Mouse (Mus musculus) intestine, embryonic 16.5 days (tissue): Measurements from ENCODE around the gene Dnmbp. TPM values are rescaled to one million over a fixed set of nuclear protein-coding genes. Genes with fewer than 3 reads are reported as not detected.
A peak's percentile ranks its signal among the peaks of the same experiment; 100 is the strongest.

Experiments
- ATAC-seq: fragments of 200-750 bp; cut with Nextera tagmentation; 2 replicates; pipeline ENCODE4 v1.8.0; 2017; ENCODE audit warnings: moderate TSS enrichment, moderate library complexity
- H3K27ac ChIP-seq: fragments of 300-500 bp; sonication (generic); 2 replicates; pipeline ENCODE4 v1.5.1; 2014; ENCODE audit warnings: mild to moderate bottlenecking, low read length
- H3K27me3 ChIP-seq: fragments of 300-500 bp; sonication (generic); replicated peaks from 2 replicates; pipeline ENCODE4 v1.6.1; 2014; ENCODE audit warnings: low read length, control low read depth, mixed read lengths; ENCODE audit not compliant: control insufficient read depth, insufficient read depth
- H3K36me3 ChIP-seq: fragments of 300-500 bp; sonication (generic); 2 replicates; pipeline ENCODE4 v1.6.1; 2014; ENCODE audit warnings: low read length, control low read depth; ENCODE audit not compliant: control insufficient read depth, insufficient read depth
- H3K4me1 ChIP-seq: fragments of 300-500 bp; sonication (generic); 2 replicates; pipeline ENCODE4 v1.6.1; 2014; ENCODE audit warnings: low read length, control low read depth, mixed read lengths; ENCODE audit not compliant: control insufficient read depth, insufficient read depth
- H3K4me2 ChIP-seq: fragments of 300-500 bp; sonication (generic); 2 replicates; pipeline ENCODE4 v1.6.1; 2014; ENCODE audit warnings: low read depth, low read length, control low read depth
- H3K4me3 ChIP-seq: fragments of 300-500 bp; sonication (generic); 2 replicates; pipeline ENCODE4 v1.5.1; 2014; ENCODE audit warnings: mild to moderate bottlenecking, low read length
- H3K9ac ChIP-seq: fragments of 300-500 bp; sonication (generic); 2 replicates; pipeline ENCODE4 v1.6.1; 2014; ENCODE audit warnings: low read depth, low read length
- H3K9me3 ChIP-seq: fragments of 300-500 bp; sonication (generic); 2 replicates; pipeline ENCODE4 v1.6.1; 2016; ENCODE audit warnings: low read length, control low read depth; ENCODE audit not compliant: control insufficient read depth
- WGBS: fragments of 180-500 bp; shearing (Covaris S2); extraction: QIAGEN DNeasy Blood & Tissue Kit; methylation state at CpG from one replicate; pipeline ENCODE4 v1.1.7; 2014; 5-methylcytosine and 5-hydroxymethylcytosine counted together
- polyA plus RNA-seq: library from polyadenylated mRNA; unstranded; fragments of >200 nt; fragmentation: Nextera tagmentation; extraction: Ambion mirVana; gene quantifications from 2 replicates; pipeline ENCODE4 v1.2.1, GENCODE M21; 2015

Dnmbp gene
- polyA plus RNA-seq, 1 experiment from 2014 or later, result 34.3 TPM

- H3K4me3 ChIP-seq, result no peak overlapping the region
- H3K27me3 ChIP-seq, result no peaks in the 10 kb centered on the region
- no peak overlapping the region for H3K27ac ChIP-seq
- peaks cover 18% of the 10 kb centered on the region for H3K4me1 ChIP-seq
- no peaks in the 10 kb centered on the region for H3K36me3 ChIP-seq
- H3K9me3 ChIP-seq, result no peaks in the 10 kb centered on the region; the same call in 1 of the 2 replicates
- WGBS, result 20% methylated on average over 7 of the region's 7 CpGs
- peak; percentile 36; the same call in 1 of the 2 replicates for ATAC-seq
- no peak overlapping the region for H3K9ac ChIP-seq
- no peak overlapping the region for H3K4me2 ChIP-seq
Observed at GRCm38 (mm10) chr19:43930366-43930765, 9.6 kb downstream of the Dnmbp start.

DNA sequence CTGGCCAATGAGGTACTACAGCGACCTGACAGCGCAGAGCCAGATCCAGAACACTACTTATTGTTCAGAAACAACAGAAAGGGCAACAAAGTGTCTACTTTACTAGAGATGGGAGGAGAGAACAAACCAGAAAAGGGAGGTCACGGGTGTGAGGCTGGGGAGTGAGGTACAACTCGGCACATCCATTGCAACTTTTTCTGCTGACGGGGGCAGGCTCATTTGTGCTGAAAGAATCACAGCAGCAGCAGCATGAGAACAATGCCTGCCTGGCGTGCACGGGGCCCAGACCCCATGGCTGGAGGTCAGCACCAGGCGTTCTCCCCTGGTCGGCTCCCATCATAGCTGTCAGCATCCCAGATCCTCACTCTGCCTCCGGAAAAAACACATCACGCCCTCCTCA lies 10.1 kb downstream of the Dnmbp start:
- Histone ChIP-seq H3K4me1 (peaks cover 18% of the 10 kb centered on the region), H3K4me2 (no peak overlapping the region), H3K27ac (no peak overlapping the region), H3K9me3 (no peaks in the 10 kb centered on the region; the same call in 1 of the 2 replicates), H3K36me3 (no peaks in the 10 kb centered on the region), H3K9ac (no peak overlapping the region), H3K4me3 (no peak overlapping the region), H3K27me3 (no peaks in the 10 kb centered on the region)
- WGBS, result 52% methylated on average over 11 of the region's 11 CpGs
- no peak for ATAC-seq

GRCm38 (mm10) chr19:43927967-43928366 lies 12.0 kb downstream of the Dnmbp start:
- WGBS, result 72% methylated on average over 5 of the region's 5 CpGs
- Histone ChIP-seq H3K4me3 (no peak overlapping the region), H3K9me3 (no peaks in the 10 kb centered on the region; the same call in none of the 2 replicates), H3K27me3 (no peaks in the 10 kb centered on the region), H3K27ac (no peak overlapping the region), H3K36me3 (no peaks in the 10 kb centered on the region), H3K9ac (no peak overlapping the region), H3K4me1 (peaks cover 18% of the 10 kb centered on the region), H3K4me2 (no peak overlapping the region)
- no peak for ATAC-seq

DNA sequence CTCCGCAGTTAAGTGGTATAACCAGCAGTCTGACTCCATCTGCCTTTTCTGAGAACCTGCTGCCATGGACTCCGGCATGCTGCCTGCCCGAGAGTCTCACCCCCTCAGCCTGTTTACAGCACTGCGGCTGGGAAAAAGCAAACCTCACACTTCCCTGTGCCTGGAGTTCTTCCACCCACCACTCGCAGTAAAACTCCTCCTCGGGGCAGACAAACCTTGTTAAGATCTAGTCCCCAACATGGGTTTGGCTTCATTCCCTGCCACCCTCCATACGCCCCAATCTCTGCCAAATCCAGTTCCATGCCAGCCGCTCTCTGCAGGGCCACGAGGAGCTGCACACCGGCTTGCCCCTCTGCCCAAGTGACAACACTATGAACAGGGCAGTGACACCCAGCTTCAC lies 12.9 kb downstream of the Dnmbp start:
- H3K36me3 ChIP-seq, result no peaks in the 10 kb centered on the region
- no peaks in the 10 kb centered on the region for H3K27me3 ChIP-seq
- no peak overlapping the region for H3K4me3 ChIP-seq
- ATAC-seq, result no peak
- H3K27ac ChIP-seq, result peak overlapping the region; percentile 18
- no peaks in the 10 kb centered on the region; the same call in none of the 2 replicates for H3K9me3 ChIP-seq
- no peak overlapping the region for H3K4me2 ChIP-seq
- H3K9ac ChIP-seq, result no peak overlapping the region
- peaks cover 18% of the 10 kb centered on the region for H3K4me1 ChIP-seq
- WGBS, result 59% methylated on average over 10 of the region's 10 CpGs

DNA sequence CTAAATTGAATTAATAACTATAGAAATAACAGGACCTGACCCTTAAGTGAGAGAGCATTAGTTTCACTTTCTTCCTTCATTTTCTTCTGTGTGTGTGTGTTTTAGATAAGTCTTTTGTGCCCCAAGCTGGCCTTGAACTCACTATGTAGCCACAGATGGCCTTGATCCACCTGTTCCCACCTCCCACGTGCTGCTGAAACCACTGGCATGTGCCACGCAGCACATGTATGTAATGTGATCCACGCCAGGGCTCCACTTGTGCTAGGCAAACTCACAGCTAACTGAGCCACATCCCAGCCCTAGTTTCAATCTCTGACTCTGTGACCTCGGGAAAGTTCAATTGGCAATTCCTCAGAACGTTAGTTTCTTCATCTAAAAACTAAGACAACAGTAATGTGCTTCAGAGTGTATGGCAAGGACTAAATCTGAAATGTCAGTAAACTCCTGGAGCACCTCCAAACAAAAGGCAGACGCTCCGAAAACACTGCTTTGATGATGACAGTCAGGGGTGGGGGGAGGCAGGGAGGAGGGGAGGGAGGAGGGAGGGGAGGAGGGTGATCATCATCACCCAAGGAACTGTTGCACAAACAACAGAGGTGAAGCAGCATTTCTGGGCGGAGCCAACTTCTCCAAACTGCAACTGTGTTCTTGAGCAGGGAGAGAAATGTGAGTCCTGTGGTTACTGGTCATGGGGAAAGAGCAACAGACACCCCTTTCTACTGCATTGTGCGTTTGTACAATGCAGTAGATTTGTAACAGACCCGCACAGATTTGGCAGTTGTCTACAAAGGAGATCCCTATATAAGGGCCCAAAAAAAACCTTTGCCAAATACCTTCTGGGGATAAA lies 13.6 kb downstream of the Dnmbp start:
- Histone ChIP-seq H3K36me3 (no peaks in the 10 kb centered on the region), H3K4me2 (no peak overlapping the region), H3K4me1 (peaks cover 18% of the 10 kb centered on the region), H3K9ac (no peak overlapping the region), H3K27ac (peak overlapping the region; percentile 18; the same call in 1 of the 2 replicates), H3K27me3 (no peaks in the 10 kb centered on the region), H3K4me3 (no peak overlapping the region), H3K9me3 (no peaks in the 10 kb centered on the region; the same call in none of the 2 replicates)
- ATAC-seq, result no peak
- 68% methylated on average over 10 of the region's 10 CpGs for WGBS

- H3K27me3 ChIP-seq, result no peaks in the 10 kb centered on the region
- H3K4me2 ChIP-seq, result no peak overlapping the region
- no peak for ATAC-seq
- no peak overlapping the region for H3K9ac ChIP-seq
- 77% methylated on average over 8 of the region's 8 CpGs for WGBS
- H3K27ac ChIP-seq, result no peak overlapping the region
- peaks cover 18% of the 10 kb centered on the region; the same call in 1 of the 2 replicates for H3K4me1 ChIP-seq
- H3K4me3 ChIP-seq, result no peak overlapping the region
- no peaks in the 10 kb centered on the region for H3K36me3 ChIP-seq
- H3K9me3 ChIP-seq, result no peaks in the 10 kb centered on the region; the same call in 1 of the 2 replicates
Observed at GRCm38 (mm10) chr19:43924361-43924760, 15.6 kb downstream of the Dnmbp start.

- Histone ChIP-seq H3K4me2 (no peak overlapping the region), H3K27me3 (no peaks in the 10 kb centered on the region), H3K27ac (no peak overlapping the region), H3K9ac (no peak overlapping the region), H3K4me1 (peaks cover 15% of the 10 kb centered on the region), H3K9me3 (no peaks in the 10 kb centered on the region; the same call in 1 of the 2 replicates), H3K4me3 (no peak overlapping the region), H3K36me3 (no peaks in the 10 kb centered on the region)
- no peak for ATAC-seq
- WGBS, result 89% methylated on average over 7 of the region's 7 CpGs
Observed at GRCm38 (mm10) chr19:43922963-43923362, 17.0 kb downstream of the Dnmbp start.

DNA sequence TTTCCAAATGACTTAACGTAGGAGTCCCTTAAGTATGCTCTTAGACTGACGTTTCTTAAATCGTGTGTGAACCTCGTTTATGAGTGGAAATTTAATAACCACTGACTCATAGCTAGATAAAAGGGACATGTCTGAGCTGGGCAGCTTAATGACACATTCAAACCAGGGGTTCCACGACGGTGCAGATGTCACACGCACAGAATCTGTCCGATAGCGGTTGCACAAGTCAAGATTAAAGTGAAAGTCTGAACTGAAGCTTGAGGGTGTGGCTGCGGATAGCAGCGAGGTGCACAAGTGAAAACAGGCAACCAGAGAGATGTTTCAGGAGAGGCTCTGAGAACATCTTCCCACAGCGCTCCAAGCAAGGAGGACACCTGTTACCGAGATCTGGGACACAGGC lies 18.6 kb downstream of the Dnmbp start:
- H3K4me1 ChIP-seq, result peaks cover 12% of the 10 kb centered on the region
- H3K9ac ChIP-seq, result no peak overlapping the region
- WGBS, result 50% methylated on average over 13 of the region's 13 CpGs
- H3K4me3 ChIP-seq, result no peak overlapping the region; the same call in 1 of the 2 replicates
- H3K4me2 ChIP-seq, result peak overlapping the region; percentile 40
- no peak for ATAC-seq
- no peaks in the 10 kb centered on the region; the same call in 1 of the 2 replicates for H3K9me3 ChIP-seq
- no peaks in the 10 kb centered on the region for H3K36me3 ChIP-seq
- H3K27me3 ChIP-seq, result no peaks in the 10 kb centered on the region
- H3K27ac ChIP-seq, result no peak overlapping the region

- peaks cover 16% of the 10 kb centered on the region for H3K4me1 ChIP-seq
- H3K4me2 ChIP-seq, result no peak overlapping the region
- no peak overlapping the region for H3K27ac ChIP-seq
- H3K4me3 ChIP-seq, result no peak overlapping the region
- no peaks in the 10 kb centered on the region for H3K36me3 ChIP-seq
- H3K9ac ChIP-seq, result no peak overlapping the region
- H3K9me3 ChIP-seq, result no peaks in the 10 kb centered on the region; the same call in 1 of the 2 replicates
- no peaks in the 10 kb centered on the region for H3K27me3 ChIP-seq
- 44% methylated on average over 32 of the region's 32 CpGs for WGBS
- no peak for ATAC-seq
Observed at GRCm38 (mm10) chr19:43920453-43921300, 19.3 kb downstream of the Dnmbp start.
